Mouse (Mus musculus) myocyte (in vitro differentiated cells): ENCODE measurements at regions not wholly inside any gene's neighbourhood (a gene's known extent, or its start where the extent isn't known, plus 50 kb on each side); places are given as distances from the start of the nearest gene placed in this dataset.

Experiments
- CEBPB ChIP-seq: IDR thresholded peaks from 2 replicates; pipeline ENCODE4 v1.6.1; 2011; ENCODE audit warnings: mild to moderate bottlenecking, moderate library complexity; ENCODE audit not compliant: poor library complexity, insufficient read depth, severe bottlenecking
- E2F4 ChIP-seq: IDR thresholded peaks from one replicate; pipeline ENCODE4 v1.6.1; 2011; ENCODE audit warnings: mild to moderate bottlenecking, control low read depth, moderate library complexity; ENCODE audit not compliant: insufficient read depth
- MAX ChIP-seq: IDR thresholded peaks from one replicate; pipeline ENCODE4 v1.6.1; 2011; ENCODE audit warnings: low read depth, mild to moderate bottlenecking, control low read depth
- MYOD1 ChIP-seq, 3 experiments: IDR thresholded peaks; one replicate each; pipeline ENCODE4 v1.6.1; 2011; ENCODE audit warnings: control low read depth in 2 of 3, low read depth in 2 of 3, mild to moderate bottlenecking in 2 of 3, moderate library complexity in 1 of 3; ENCODE audit not compliant: insufficient read length in 2 of 3, control insufficient read depth in 1 of 3
- POLR2A ChIP-seq: IDR thresholded peaks from one replicate; pipeline ENCODE4 v1.6.1; 2011; ENCODE audit warnings: low read depth, mild to moderate bottlenecking, control low read depth, moderate library complexity; ENCODE audit not compliant: insufficient read length
- TCF12 ChIP-seq: IDR thresholded peaks from one replicate; pipeline ENCODE4 v1.6.1; 2011; ENCODE audit warnings: mild to moderate bottlenecking, control low read depth; ENCODE audit not compliant: poor library complexity, insufficient read depth, severe bottlenecking
- USF1 ChIP-seq: IDR thresholded peaks from one replicate; pipeline ENCODE4 v1.6.1; 2011; ENCODE audit warnings: low read depth, mild to moderate bottlenecking, control low read depth, moderate library complexity

GRCm38 (mm10) chr9:43512806-43513205 is 202.2 kb downstream of the Trim29 start:
- TF ChIP-seq POLR2A, result no peak
- TF ChIP-seq E2F4, result no peak
- no peak for TF ChIP-seq CEBPB
- TF ChIP-seq MYOD1 (IDR thresholded peaks at IDR 0.05; ENCODE audit: control insufficient read depth in 1 of 3, insufficient read length in 2 of 3, low read depth in 2 of 3), result no peak
- TF ChIP-seq TCF12, result no peak
- TF ChIP-seq USF1, result no peak
- TF ChIP-seq MAX, result no peak
